Mouse (Mus musculus) G1E (cell line): ENCODE data around the gene Thap7.

Source experiments
- CTCF ChIP-seq: IDR thresholded peaks from 2 replicates; pipeline ENCODE4 v1.5.1; 2012; ENCODE audit warnings: low read depth, low read length, inconsistent platforms, mixed read lengths
- GATA2 ChIP-seq: IDR thresholded peaks from 2 replicates; pipeline ENCODE4 v1.6.1; 2012; ENCODE audit warnings: low read depth, low read length, inconsistent platforms, borderline replicate concordance

DNA sequence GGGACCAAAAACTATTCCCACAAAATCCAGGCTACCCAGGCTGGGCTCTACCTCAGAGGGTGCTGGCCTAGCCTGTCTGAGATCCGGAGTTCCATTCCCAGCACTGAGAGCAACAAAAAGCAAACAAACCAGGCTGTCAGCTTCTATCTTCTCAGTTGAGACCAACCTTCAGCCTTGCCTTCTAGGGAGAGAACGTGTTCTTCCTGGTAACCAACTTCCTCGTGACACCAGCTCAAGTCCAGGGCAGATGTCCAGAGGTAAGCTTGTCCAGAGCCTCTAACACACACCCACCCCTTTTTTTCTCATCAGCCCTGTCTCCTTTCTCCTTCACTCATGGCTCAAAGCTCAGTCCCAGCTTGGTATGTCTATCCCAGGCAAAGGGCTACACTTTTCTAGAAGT lies 33.8 kb upstream of the Thap7 start:
- no peak for TF ChIP-seq CTCF
- no peak for TF ChIP-seq GATA2
